Mouse (Mus musculus) small intestine, adult 2 months (tissue): Measurements from ENCODE around the gene Tmem229b. TPM values are rescaled to one million over a fixed set of nuclear protein-coding genes. Genes with fewer than 3 reads are reported as not detected.
A peak's percentile ranks its signal among the peaks of the same experiment; 100 is the strongest.

ENCODE experiments used
- H3K27ac ChIP-seq: fragments of 200-500 bp; 2 replicates; pipeline ENCODE4 v1.5.1; 2012; ENCODE audit warnings: low read depth, low read length, control low read depth, inconsistent platforms; ENCODE audit not compliant: insufficient read depth
- H3K27me3 ChIP-seq: fragments of 200-500 bp; 2 replicates; pipeline ENCODE4 v1.6.1; 2012; ENCODE audit warnings: mild to moderate bottlenecking, moderate library complexity, low read length, inconsistent platforms; ENCODE audit not compliant: control insufficient read depth, insufficient read depth
- H3K36me3 ChIP-seq: fragments of 200-500 bp; 2 replicates; pipeline ENCODE4 v1.6.1; 2012; ENCODE audit warnings: mild to moderate bottlenecking, low read length, control low read depth, inconsistent platforms; ENCODE audit not compliant: control insufficient read depth, insufficient read depth
- H3K4me1 ChIP-seq: fragments of 200-500 bp; 2 replicates; pipeline ENCODE4 v1.6.1; 2012; ENCODE audit warnings: low read length, inconsistent platforms, mixed read lengths; ENCODE audit not compliant: control insufficient read depth, insufficient read depth, insufficient read length
- H3K4me3 ChIP-seq: fragments of 200-500 bp; 2 replicates; pipeline ENCODE4 v1.5.1; 2012; ENCODE audit warnings: low read depth, mild to moderate bottlenecking, control low read depth, inconsistent platforms, low read length, moderate library complexity
- CTCF ChIP-seq: fragments of 200-500 bp; IDR thresholded peaks from 2 replicates; pipeline ENCODE4 v1.5.1; 2012; ENCODE audit warnings: low read depth, mild to moderate bottlenecking, control low read depth, inconsistent platforms, low read length, moderate library complexity, mixed read lengths; ENCODE audit not compliant: insufficient replicate concordance, insufficient read length; ENCODE audit errors: extremely low read depth
- POLR2A ChIP-seq: fragments of 200-500 bp; IDR thresholded peaks from 2 replicates; pipeline ENCODE4 v1.6.1; 2012; ENCODE audit warnings: low read depth, mild to moderate bottlenecking, control low read depth, inconsistent platforms, low read length, moderate library complexity
- WGBS: fragments of 180-500 bp; shearing (Covaris S2); methylation state at CpG from one replicate; pipeline ENCODE4 v1.1.7; 2018; 5-methylcytosine and 5-hydroxymethylcytosine counted together
- polyA plus RNA-seq: library from polyadenylated mRNA; depleted of rRNA; stranded (reverse); fragments of >200 nt; gene quantifications from 2 replicates; pipeline ENCODE4 v1.2.3, GENCODE M21; 2012

Tmem229b gene
- polyA plus RNA-seq, 1 experiment = 11.7 TPM

GRCm38 (mm10) chr12:78984035-78984432 lies 23.4 kb downstream of the Tmem229b start:
- Histone ChIP-seq H3K36me3 (no peaks in the 10 kb centered on the region), H3K4me1 (peaks cover 26% of the 10 kb centered on the region; the same call in 1 of the 2 replicates), H3K27me3 (no peaks in the 10 kb centered on the region), H3K27ac (no peak overlapping the region; the same call in 1 of the 2 replicates), H3K4me3 (no peak overlapping the region)
- TF ChIP-seq POLR2A = no peak
- no peak for TF ChIP-seq CTCF
- 33% methylated on average over 3 of the region's 3 CpGs for WGBS

DNA sequence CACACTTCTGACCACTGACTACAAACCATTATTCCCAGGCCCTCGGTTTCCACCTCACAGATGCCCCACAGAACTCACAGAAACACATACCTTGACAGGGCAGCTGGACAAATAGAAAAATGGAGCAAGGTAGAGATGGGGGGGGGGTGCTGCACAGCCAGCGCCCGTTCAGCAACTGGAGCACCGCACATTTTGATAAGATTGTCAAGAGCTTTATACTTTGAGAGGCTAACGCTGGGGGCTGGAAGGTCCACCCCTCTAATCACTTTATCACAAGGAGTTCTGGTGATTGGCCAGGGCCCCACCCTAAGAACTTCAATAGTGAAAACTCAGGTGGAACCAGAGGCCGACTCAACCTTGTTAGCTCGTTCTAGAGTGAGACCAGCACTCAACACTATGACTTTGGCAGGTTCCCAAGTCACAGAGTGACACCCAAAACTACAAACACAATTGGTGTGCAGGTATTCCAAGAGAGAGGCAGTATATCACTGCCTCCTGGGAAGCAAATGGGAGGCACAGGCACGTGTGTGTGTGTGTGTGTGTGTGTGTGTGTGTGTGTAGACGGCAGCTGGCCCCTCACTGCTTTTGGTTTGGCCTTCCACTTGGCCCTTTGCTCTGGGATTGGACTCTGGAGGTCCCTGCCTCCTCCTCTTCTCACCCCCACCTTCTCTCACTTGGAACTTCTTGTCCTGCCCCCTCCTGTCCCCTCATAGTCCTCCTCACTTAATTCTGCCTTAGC lies 24.0 kb downstream of the Tmem229b start:
- H3K4me3 ChIP-seq = no peak overlapping the region
- no peak overlapping the region; the same call in 1 of the 2 replicates for H3K27ac ChIP-seq
- H3K27me3 ChIP-seq = no peaks in the 10 kb centered on the region
- TF ChIP-seq CTCF (no peak), POLR2A (no peak)
- H3K4me1 ChIP-seq = peaks cover 26% of the 10 kb centered on the region; the same call in 1 of the 2 replicates
- no peaks in the 10 kb centered on the region for H3K36me3 ChIP-seq
- WGBS = 22% methylated on average over 9 of the region's 9 CpGs

GRCm38 (mm10) chr12:78981938-78982825 lies 25.2 kb downstream of the Tmem229b start:
- Histone ChIP-seq H3K4me3 (no peak overlapping the region), H3K27me3 (no peaks in the 10 kb centered on the region), H3K27ac (0 out of 2 replicates have a peak overlapping the region, but pooled peaks have one; percentile 67), H3K4me1 (peaks cover 31% of the 10 kb centered on the region; the same call in 1 of the 2 replicates), H3K36me3 (no peaks in the 10 kb centered on the region)
- WGBS = 50% methylated on average over 9 of the region's 9 CpGs
- TF ChIP-seq POLR2A (no peak), CTCF (no peak)

DNA sequence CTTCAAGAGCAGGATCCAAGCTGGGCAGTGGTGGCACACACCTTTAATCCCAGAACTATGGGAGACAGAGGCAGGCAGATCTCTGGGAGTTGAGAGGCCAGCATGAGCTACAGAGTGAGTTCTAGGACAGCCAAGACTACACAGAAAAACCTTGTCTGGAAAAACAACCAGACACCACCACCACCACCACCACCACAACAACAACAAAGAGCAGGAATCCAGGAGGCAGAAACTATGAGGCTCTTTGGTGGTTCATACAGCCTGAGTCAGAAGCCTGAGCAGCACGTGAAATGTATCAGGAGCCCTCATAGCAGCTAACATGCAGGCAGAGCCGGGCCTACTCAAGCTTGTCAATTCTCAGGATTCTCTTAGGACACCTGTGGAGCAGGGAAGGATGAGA lies 26.3 kb downstream of the Tmem229b start:
- Histone ChIP-seq H3K27me3 (no peaks in the 10 kb centered on the region), H3K36me3 (no peaks in the 10 kb centered on the region), H3K27ac (peak overlapping the region; percentile 67), H3K4me1 (peaks cover 40% of the 10 kb centered on the region; the same call in 1 of the 2 replicates), H3K4me3 (peak overlapping the region; percentile 48)
- WGBS = 74% methylated on average over 2 of the region's 2 CpGs
- TF ChIP-seq POLR2A = no peak
- TF ChIP-seq CTCF = no peak

- Histone ChIP-seq H3K4me1 (peaks cover 40% of the 10 kb centered on the region; the same call in 1 of the 2 replicates), H3K27ac (peak overlapping the region; percentile 67), H3K36me3 (no peaks in the 10 kb centered on the region), H3K27me3 (no peaks in the 10 kb centered on the region), H3K4me3 (peak overlapping the region; percentile 48)
- 14% methylated on average over 5 of the region's 5 CpGs for WGBS
- TF ChIP-seq POLR2A (no peak), CTCF (no peak)
Observed at GRCm38 (mm10) chr12:78980683-78981091, 26.7 kb downstream of the Tmem229b start.

DNA sequence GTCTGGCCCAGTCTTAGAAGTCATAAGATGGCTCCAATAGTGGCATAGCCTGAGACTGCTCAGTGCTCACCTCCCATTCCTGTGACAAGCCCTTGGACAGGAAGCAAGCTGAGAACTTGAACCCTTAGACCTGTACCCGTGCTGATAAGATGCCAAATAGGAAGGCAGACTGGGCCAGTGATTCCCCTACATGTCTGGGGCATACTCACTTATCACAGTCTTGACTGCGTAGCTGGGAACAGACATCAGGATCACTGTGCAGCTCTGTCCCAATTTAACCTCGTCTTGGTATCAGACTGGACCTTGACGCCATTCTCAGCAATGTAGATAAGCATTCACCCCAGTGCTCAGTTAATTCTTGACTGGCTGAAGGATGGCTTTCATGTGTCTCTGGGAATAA lies 29.9 kb downstream of the Tmem229b start:
- H3K4me1 ChIP-seq = peaks cover 29% of the 10 kb centered on the region; the same call in 1 of the 2 replicates
- no peak overlapping the region for H3K4me3 ChIP-seq
- peak overlapping the region; percentile 58; the same call in 1 of the 2 replicates for H3K27ac ChIP-seq
- no peaks in the 10 kb centered on the region for H3K27me3 ChIP-seq
- WGBS = 20% methylated on average over 4 of the region's 4 CpGs
- H3K36me3 ChIP-seq = no peaks in the 10 kb centered on the region; the same call in 1 of the 2 replicates
- TF ChIP-seq CTCF (no peak), POLR2A (no peak)
